Mouse (Mus musculus) kidney, postnatal 36 days (tissue): Measurements from ENCODE around the gene Foxs1.

ENCODE experiments used
- DNase-seq, 2 experiments: peaks; one replicate each; pipeline ENCODE4 v3.0.0; 2021 to 2022; ENCODE audit warnings: mixed read lengths in 2 of 2

Gene Foxs1

GRCm38 (mm10) chr2:152928219-152928987 lies 4.6 kb downstream of the Foxs1 start:
- no peak for DNase-seq

GRCm38 (mm10) chr2:152927371-152927770 lies 5.6 kb downstream of the Foxs1 start:
- no peak for DNase-seq

GRCm38 (mm10) chr2:152926896-152927295 lies 6.1 kb downstream of the Foxs1 start:
- no peak for DNase-seq

GRCm38 (mm10) chr2:152925189-152925872 lies 7.7 kb downstream of the Foxs1 start:
- DNase-seq, result peak; percentile 71 to 76

GRCm38 (mm10) chr2:152924543-152924942 lies 8.5 kb downstream of the Foxs1 start:
- no peak for DNase-seq

- DNase-seq, result no peak
These were observed 8.9 kb downstream of the Foxs1 start for GRCm38 (mm10) chr2:152924128-152924527.

DNA sequence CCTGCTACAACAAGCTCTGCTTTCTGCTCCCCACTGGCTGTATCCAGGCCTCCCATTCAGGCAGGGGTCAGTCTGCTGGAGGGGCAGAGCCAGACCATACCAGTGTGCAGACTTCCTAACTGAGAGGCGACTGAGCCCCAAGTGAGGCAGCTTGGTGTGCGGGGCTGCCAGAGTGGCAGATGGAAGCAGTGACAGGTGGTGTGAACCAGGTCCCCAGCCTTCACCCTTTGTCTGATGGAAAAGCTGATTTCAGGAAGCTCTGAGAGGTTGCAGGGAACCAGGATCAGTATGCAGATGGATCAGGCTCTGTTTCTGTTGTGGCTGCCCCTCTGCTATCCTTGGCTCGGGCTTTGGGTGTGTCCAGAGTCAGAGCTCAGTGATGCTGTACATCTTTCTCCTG lies 9.4 kb downstream of the Foxs1 start:
- no peak for DNase-seq

- no peak for DNase-seq
These were observed 10.6 kb downstream of the Foxs1 start for GRCm38 (mm10) chr2:152922376-152922775.

GRCm38 (mm10) chr2:152917671-152918070 lies 15.3 kb downstream of the Foxs1 start:
- DNase-seq, result no peak

- DNase-seq, result no peak
These were observed 16.9 kb downstream of the Foxs1 start for GRCm38 (mm10) chr2:152916111-152916510.

DNA sequence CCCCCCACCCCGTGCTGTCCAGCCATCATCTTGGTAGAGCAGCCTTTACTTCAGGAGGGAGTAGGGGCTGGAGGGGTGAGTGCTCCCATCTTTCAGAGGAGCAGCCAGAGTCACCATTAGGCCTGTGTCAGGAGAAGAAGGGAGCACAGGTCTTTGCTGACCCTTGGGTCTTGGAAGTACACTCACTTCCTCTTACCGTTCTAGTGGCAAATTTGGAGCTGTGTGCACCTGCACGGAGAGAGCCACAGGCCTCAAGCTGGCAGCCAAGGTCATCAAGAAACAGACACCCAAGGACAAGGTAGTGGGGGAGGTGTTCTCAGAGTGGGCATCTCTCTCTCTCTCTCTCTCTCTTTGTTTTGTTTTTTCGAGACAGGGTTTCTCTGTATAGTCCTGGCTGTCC lies 17.6 kb downstream of the Foxs1 start:
- DNase-seq, result no peak

GRCm38 (mm10) chr2:152914310-152915120 lies 18.5 kb downstream of the Foxs1 start:
- peak; percentile 85 to 88 for DNase-seq

GRCm38 (mm10) chr2:152913471-152913870 lies 19.5 kb downstream of the Foxs1 start:
- no peak for DNase-seq

DNA sequence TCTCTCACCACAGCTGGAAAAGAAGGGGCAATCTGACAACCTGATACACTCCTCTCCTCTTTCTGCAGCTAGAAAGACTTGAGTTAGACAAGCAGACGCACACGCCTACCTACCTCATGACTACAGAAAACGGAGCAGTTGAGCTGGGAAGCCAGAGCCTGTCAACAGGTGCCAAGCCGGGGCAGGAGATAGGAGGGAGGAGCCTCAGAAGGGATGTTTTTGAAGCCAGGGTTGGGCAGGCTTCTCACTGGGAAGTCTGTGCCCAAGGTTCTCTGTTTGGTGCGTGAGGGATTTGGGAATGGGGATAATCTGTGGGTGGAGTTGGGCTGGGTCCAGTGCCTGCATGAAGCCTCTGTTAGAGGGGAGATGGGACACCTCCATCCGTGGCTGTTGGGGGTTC lies 21.6 kb downstream of the Foxs1 start:
- DNase-seq, result no peak

DNA sequence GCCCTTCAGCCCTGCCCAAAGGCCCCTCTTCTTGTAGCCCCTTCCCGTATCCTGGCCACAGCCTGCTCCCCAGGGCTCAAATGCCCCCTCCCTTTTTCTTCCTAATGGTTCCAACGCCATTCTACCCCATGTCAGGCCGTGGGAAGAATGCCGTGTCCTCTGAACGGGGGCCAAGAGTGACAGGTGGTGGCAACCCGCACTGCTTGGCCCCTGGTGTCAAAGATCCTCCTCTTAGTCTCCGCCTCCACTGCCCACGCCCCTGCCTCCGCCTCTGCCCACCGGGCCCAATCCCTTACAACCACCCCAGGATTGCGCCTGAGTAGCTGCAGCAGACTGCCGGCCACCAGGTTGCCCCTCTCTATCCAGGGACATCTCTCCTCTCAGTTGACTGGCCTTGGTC lies 22.0 kb downstream of the Foxs1 start, which contains the start of gene Mylk2:
Gene Mylk2, plus strand, starts transcription at position 322 of the 400 bp plus-strand sequence.
- DNase-seq, result no peak

- no peak for DNase-seq
These were observed 23.2 kb downstream of the Foxs1 start for GRCm38 (mm10) chr2:152909848-152910247.

- DNase-seq, result no peak
These were observed 25.7 kb downstream of the Foxs1 start for GRCm38 (mm10) chr2:152907114-152907943.

DNA sequence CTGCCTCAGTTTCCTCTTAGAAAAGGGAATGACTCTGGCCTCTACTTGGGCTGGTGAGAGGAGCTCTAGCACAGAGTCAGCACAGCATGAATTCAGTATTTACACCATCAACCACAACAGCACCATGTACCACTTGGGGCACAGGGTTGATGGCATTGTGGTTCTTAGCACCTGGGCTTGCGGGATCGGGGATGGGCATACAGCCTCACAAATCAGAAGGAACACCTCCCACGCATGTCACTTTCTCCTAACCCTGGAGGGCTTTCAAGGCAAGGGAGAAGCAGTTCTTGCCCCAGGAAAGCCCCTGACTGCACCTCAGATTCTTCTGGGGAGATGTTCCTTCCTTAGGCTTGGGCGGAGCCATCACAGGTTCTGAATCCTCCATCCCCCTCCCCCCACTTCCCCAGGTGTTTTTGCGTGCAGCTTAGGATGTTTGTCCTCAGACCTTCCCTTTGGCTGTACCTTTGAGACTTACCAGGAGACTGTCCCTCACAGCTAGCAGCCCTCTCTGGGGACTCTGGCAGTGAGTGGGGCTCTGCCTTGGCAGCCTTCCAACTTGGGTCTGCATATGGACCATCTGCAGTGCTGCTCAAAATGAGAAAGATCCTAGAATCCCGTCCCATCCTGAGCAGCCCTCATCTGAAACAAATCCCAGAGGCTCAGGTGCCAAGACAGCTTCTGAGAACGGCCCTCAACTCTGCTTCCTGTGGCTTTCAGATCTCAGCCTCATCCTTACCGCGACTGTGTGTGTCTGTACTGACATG lies 26.6 kb downstream of the Foxs1 start:
- no peak for DNase-seq

GRCm38 (mm10) chr2:152905036-152905829 lies 27.8 kb downstream of the Foxs1 start:
- peak; percentile 9 to 45 for DNase-seq

DNA sequence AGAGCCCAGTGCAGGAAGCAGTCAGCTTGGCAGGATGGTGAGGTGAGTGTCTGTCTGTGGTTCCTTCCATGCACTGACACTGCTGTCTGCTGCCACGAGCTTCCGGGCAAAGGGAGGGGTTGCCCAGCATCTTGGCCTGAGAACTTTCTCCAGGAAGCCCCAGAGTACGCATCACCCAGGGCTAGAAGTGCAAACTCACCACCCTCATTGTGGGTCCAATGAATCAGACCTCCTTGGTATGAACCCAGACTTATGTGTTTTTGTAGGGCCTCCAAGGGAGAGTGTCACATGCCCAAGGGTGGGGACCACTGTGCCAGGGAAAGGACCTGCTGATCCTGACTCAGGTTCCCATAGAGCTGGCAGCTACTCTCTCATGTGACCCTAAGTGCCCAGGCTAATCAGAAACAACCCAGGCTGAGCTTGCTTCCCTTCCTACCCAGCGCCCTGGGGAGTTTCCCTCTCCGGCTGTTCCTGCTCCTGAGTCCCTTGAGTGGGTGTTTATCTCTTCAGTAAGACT lies 28.8 kb downstream of the Foxs1 start:
- DNase-seq, result no peak

GRCm38 (mm10) chr2:152903586-152903985 lies 29.4 kb downstream of the Foxs1 start:
- DNase-seq, result no peak
